Mouse (Mus musculus) kidney, embryonic 14.5 days (tissue): ENCODE measurements around the gene Selenoi. TPM values are rescaled to one million over a fixed set of nuclear protein-coding genes. Genes with fewer than 3 reads are reported as not detected.

Experiments used
- ATAC-seq: fragments of 200-750 bp; cut with Nextera tagmentation; 2 replicates; pipeline ENCODE4 v1.8.0; 2017; ENCODE audit warnings: moderate number of reproducible peaks, mild to moderate bottlenecking, moderate TSS enrichment, moderate library complexity; ENCODE audit not compliant: low FRiP score, low TSS enrichment
- H3K27ac ChIP-seq: fragments of 300-500 bp; sonication (generic); 2 replicates; pipeline ENCODE4 v1.5.1; 2014; ENCODE audit warnings: low read depth, mild to moderate bottlenecking, low read length, moderate library complexity, mixed read lengths
- H3K27me3 ChIP-seq: fragments of 300-500 bp; sonication (generic); 2 replicates; pipeline ENCODE4 v1.6.1; 2014; ENCODE audit warnings: mild to moderate bottlenecking, low read length; ENCODE audit not compliant: control insufficient read depth, insufficient read depth
- H3K36me3 ChIP-seq: fragments of 300-500 bp; sonication (generic); 2 replicates; pipeline ENCODE4 v1.6.1; 2014; ENCODE audit warnings: low read length, mixed read lengths; ENCODE audit not compliant: control insufficient read depth, insufficient read depth
- H3K4me1 ChIP-seq: fragments of 300-500 bp; sonication (generic); 2 replicates; pipeline ENCODE4 v1.6.1; 2014; ENCODE audit warnings: low read length, mixed read lengths; ENCODE audit not compliant: control insufficient read depth, insufficient read depth
- H3K4me2 ChIP-seq: fragments of 300-500 bp; sonication (generic); replicated peaks from 2 replicates; pipeline ENCODE4 v1.6.1; 2014; ENCODE audit warnings: low read depth, mild to moderate bottlenecking, low read length
- H3K4me3 ChIP-seq: fragments of 300-500 bp; sonication (generic); 2 replicates; pipeline ENCODE4 v1.5.1; 2014; ENCODE audit warnings: mild to moderate bottlenecking, low read length
- H3K9ac ChIP-seq: fragments of 300-500 bp; sonication (generic); 2 replicates; pipeline ENCODE4 v1.6.1; 2014; ENCODE audit warnings: low read depth, mild to moderate bottlenecking, low read length, moderate library complexity
- H3K9me3 ChIP-seq: fragments of 300-500 bp; sonication (generic); 2 replicates; pipeline ENCODE4 v1.6.1; 2016; ENCODE audit warnings: low read length; ENCODE audit not compliant: control insufficient read depth
- WGBS: fragments of 180-500 bp; shearing (Covaris S2); extraction: QIAGEN DNeasy Blood & Tissue Kit; methylation state at CpG from one replicate; pipeline ENCODE4 v1.1.7; 2014; 5-methylcytosine and 5-hydroxymethylcytosine counted together
- polyA plus RNA-seq: library from polyadenylated mRNA; unstranded; fragments of >200 nt; fragmentation: Nextera tagmentation; extraction: Ambion mirVana; gene quantifications from 2 replicates; pipeline ENCODE4 v1.2.1, GENCODE M21; 2014

Selenoi gene
- polyA plus RNA-seq, 1 experiment from 2014 or later: 19.1 TPM

DNA sequence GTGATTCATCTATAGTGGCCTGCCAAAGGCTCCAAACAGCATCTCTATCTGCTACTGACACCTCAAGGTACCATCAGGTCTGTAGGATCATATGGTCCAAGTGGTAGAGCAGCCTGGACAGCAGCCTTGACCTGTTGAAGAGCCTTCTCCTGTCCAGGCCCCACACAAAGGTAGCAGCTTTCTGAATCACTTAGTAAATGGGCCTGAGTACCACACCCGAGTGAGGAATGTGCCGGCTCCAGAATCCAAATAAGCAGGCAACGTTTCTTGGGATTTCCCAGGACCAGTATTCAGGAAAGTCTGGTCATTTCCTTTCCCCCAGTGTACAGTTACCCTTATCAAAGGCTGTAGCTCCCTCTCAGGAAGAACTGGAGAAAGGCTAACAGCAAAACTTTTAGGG, 46.6 kb downstream of the Selenoi start:
- Histone ChIP-seq H3K36me3 (no peaks in the 10 kb centered on the region), H3K4me3 (no peak overlapping the region), H3K4me1 (no peaks in the 10 kb centered on the region), H3K4me2 (no peak overlapping the region), H3K9ac (no peak overlapping the region), H3K27me3 (no peaks in the 10 kb centered on the region), H3K27ac (no peak overlapping the region), H3K9me3 (no peaks in the 10 kb centered on the region)
- no peak for ATAC-seq
- 76% methylated on average over 3 of the region's 3 CpGs for WGBS

DNA sequence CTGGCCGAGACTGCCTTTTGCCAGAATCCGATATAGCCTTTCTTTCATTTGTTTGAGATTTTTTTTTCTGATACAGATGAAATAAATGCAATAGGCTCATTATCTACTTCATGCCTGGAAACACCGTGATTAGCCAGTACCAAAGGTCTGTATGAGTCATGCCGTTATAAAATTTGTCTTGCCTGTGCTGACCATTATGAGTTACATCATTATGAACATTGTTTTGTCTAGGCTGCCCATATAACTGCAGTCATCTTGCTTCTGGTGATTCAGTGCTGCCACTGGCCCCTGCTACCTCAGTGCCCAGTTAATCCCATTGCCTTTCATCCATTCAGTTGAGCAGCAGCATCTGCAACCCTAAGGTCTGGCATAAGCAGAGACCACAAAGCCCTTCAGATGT, 47.1 kb downstream of the Selenoi start:
- H3K4me3 ChIP-seq: no peak overlapping the region
- H3K27me3 ChIP-seq: no peaks in the 10 kb centered on the region
- H3K36me3 ChIP-seq: no peaks in the 10 kb centered on the region
- H3K4me1 ChIP-seq: no peaks in the 10 kb centered on the region
- H3K27ac ChIP-seq: no peak overlapping the region
- ATAC-seq: no peak
- H3K9me3 ChIP-seq: no peaks in the 10 kb centered on the region
- WGBS: 87% methylated on average over 4 of the region's 4 CpGs
- no peak overlapping the region for H3K9ac ChIP-seq
- no peak overlapping the region for H3K4me2 ChIP-seq

DNA sequence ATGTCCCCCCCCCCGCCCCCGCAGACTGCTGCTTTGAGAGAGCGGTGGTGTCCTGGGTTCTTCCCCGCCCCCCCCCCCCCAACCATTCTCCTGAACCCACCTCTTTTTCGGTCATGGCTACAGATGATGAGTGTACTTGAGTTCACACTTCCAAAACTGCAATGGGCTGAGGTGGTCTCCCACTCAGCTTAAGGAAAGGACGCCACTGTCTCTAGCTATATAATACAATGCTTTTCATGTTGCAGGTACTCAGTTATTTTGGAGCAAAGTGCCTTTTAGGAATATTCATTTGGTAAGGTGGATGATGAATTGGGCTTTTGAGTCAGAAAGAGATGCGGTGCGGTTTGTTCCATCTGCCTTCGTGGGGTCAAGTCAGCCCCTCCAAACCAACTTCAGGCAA, 48.5 kb downstream of the Selenoi start:
- peak overlapping the region; percentile 39 for H3K4me3 ChIP-seq
- H3K36me3 ChIP-seq: no peaks in the 10 kb centered on the region
- H3K27ac ChIP-seq: no peak overlapping the region
- peak overlapping the region; percentile 52; the same call in 1 of the 2 replicates for H3K9ac ChIP-seq
- no peaks in the 10 kb centered on the region for H3K27me3 ChIP-seq
- 40% methylated on average over 9 of the region's 9 CpGs for WGBS
- H3K4me1 ChIP-seq: no peaks in the 10 kb centered on the region
- peak overlapping the region; percentile 69 for H3K4me2 ChIP-seq
- peaks cover 9% of the 10 kb centered on the region; the same call in 1 of the 2 replicates for H3K9me3 ChIP-seq
- no peak for ATAC-seq

DNA sequence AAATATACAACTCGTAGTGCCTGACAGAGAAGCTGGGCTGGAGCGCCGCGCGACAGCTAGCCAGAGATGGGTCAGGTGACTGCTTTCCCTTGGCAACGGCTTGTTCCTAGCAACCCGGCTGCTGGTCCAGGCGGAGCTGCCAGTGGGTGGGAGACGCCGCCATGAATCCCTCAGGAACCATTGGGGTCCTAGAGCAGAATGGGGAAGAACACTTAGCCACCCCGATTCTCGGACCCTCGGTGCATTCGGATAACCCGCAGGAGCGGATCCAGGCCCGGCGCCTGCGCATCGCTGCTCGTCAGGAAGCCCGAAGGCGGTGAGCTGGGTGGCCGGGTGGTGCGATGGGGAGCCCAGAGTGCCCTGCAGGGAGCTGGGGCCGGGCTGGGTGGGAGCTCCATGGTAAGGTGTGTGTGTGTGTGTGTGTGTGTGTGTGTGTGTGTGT, 48.9 kb downstream of the Selenoi start, which contains the start of gene Drc1:
Drc1 (plus strand) TSS at position 98 of the 442 bp plus-strand sequence.
- peak within 1 kb of the TSS; percentile 52 for H3K9ac ChIP-seq
- 4% methylated on average over 26 of the region's 26 CpGs for WGBS
- peak within 1 kb of the TSS; percentile 69 for H3K4me2 ChIP-seq
- ATAC-seq: peak; percentile 84; the same call in 1 of the 2 replicates
- no peaks in the 10 kb centered on the region for H3K27me3 ChIP-seq
- peaks cover 1% of the 10 kb centered on the region; the same call in 1 of the 2 replicates for H3K4me1 ChIP-seq
- no peak within 1 kb of the TSS for H3K27ac ChIP-seq
- peaks cover 9% of the 10 kb centered on the region; the same call in 1 of the 2 replicates for H3K9me3 ChIP-seq
- H3K4me3 ChIP-seq: peak within 1 kb of the TSS; percentile 39
- no peaks in the 10 kb centered on the region for H3K36me3 ChIP-seq

DNA sequence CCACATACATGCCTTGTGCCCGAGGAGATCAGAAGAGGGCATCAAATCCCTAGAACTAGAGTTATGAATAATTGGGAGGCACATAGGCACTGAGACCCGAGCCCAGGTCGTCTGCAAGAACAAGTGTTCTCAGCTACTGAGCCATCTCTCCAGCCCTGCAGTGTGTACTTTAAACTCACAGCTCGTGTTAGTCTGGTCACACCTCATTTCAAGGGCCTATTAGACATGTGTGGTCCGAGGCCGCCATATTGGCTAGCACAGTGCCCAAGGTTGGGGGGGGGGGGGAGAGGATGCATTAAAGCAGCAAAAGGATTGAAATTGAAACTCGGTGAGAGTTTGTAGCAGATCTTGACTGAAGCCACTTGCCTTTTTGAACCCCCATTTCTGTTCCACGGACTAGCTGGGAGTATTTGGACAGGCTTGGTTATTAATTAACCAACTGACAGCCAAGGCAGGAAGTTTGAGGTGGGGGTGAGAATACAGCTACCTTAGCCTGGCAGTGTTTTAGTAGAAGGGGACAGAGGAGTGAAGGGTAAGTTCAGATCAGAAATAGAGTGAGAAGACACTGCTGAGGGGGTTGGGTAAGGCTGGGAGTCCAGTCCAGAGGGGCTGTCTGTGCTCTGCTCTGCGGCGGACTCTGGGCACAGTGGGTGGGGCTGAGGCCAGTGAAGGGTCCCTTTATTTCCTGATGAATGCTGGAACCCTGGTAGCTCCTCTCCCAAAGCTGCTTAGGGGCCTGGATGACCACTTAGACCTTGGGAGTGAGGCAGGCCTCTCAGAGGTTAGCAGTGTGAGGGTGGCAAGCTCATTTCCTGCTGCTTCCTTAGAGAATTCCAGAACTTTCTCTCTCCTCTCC, 53.8 kb downstream of the Selenoi start:
- Histone ChIP-seq H3K9me3 (peaks cover 9% of the 10 kb centered on the region; the same call in 1 of the 2 replicates), H3K4me2 (no peak overlapping the region), H3K4me1 (peaks cover 6% of the 10 kb centered on the region; the same call in 1 of the 2 replicates), H3K27me3 (no peaks in the 10 kb centered on the region), H3K36me3 (no peaks in the 10 kb centered on the region), H3K27ac (no peak overlapping the region), H3K4me3 (no peak overlapping the region), H3K9ac (no peak overlapping the region)
- WGBS: 66% methylated on average over 10 of the region's 10 CpGs
- no peak for ATAC-seq

DNA sequence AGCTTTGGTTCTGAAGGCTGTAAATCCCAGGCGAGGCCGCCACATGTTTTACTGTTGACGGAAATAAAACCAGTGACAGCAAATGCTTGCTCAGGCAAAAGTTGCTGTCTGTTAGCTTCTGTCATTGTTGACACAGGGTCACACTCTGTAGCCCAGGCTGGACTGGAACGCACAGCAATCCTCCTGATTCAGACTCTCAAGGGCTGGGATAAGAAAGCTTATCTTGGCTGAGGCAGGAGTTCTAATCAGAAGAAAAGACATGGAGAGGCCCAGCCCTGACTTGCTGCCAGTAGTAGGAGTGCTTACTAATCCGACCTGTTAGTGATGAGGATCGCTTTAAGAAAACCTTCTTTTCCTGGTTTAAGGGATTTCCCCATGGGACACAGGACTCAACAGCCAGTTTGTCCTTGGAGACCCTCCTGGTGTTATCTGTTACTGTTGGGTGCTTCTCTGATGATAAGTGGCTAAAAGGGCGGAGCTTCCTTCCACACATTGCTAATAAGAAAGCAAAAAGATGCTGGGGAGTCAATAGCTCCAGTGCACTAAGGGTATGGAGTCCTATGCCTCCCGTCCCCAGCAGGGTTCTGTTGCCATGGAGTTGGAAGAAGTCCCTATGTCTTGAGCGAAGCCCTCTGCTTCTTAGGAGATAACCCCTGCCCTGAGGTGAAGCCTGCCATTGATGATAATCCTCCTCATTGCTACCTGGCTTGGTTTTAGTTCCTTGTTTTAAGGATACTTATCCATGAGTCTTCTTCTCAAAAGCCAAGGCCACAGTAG, 54.9 kb downstream of the Selenoi start:
- no peaks in the 10 kb centered on the region for H3K27me3 ChIP-seq
- H3K36me3 ChIP-seq: no peaks in the 10 kb centered on the region
- H3K4me2 ChIP-seq: no peak overlapping the region
- H3K9ac ChIP-seq: no peak overlapping the region
- H3K27ac ChIP-seq: 0 out of 2 replicates have a peak overlapping the region, but pooled peaks have one; percentile 59
- H3K4me3 ChIP-seq: no peak overlapping the region
- H3K4me1 ChIP-seq: peaks cover 6% of the 10 kb centered on the region; the same call in 1 of the 2 replicates
- WGBS: 69% methylated on average over 9 of the region's 9 CpGs
- no peak for ATAC-seq
- peaks cover 9% of the 10 kb centered on the region; the same call in 1 of the 2 replicates for H3K9me3 ChIP-seq

Other genes with a start within 250 kb of the Selenoi start
- not detected in 2 replicates for gene Il6, start 219.5 kb upstream of the Selenoi start, polyA plus RNA-seq
- gene Tyms, start 159.0 kb upstream of the Selenoi start, polyA plus RNA-seq: 328 and 403 TPM in 2 replicates
- gene Garem2, start 127.4 kb upstream of the Selenoi start, polyA plus RNA-seq: 0.61 and 0.80 TPM in 2 replicates
- gene 3110082J24Rik, start 126.5 kb upstream of the Selenoi start, polyA plus RNA-seq: not detected in 2 replicates
- gene Hadha, start 77.4 kb upstream of the Selenoi start, polyA plus RNA-seq: 93.4 and 119 TPM in 2 replicates
- gene Hadhb, start 77.3 kb upstream of the Selenoi start, polyA plus RNA-seq: 129 and 149 TPM in 2 replicates
- 0.28 TPM in 1 of 2 replicates, not detected in the other for gene Adgrf3, start 26.9 kb upstream of the Selenoi start, polyA plus RNA-seq
- 0.23 and 0.24 TPM in 2 replicates for gene Drc1, start 48.8 kb downstream of the Selenoi start, polyA plus RNA-seq
- gene Otof, start 229.4 kb downstream of the Selenoi start, polyA plus RNA-seq: 0.03 and 0.09 TPM in 2 replicates
- gene 1700001C02Rik, start 233.5 kb downstream of the Selenoi start, polyA plus RNA-seq: not detected in 2 replicates